Mouse (Mus musculus) megakaryocyte, adult 5-6 weeks (primary cell): ENCODE results near the gene Pole2. TPM values are rescaled to one million over a fixed set of nuclear protein-coding genes. Genes with fewer than 3 reads are reported as not detected.

Experiments used
- ATAC-seq: 2 replicates; pipeline ENCODE4 v1.8.0; 2016; ENCODE audit warnings: mild to moderate bottlenecking, inconsistent platforms; ENCODE audit not compliant: poor library complexity, severe bottlenecking
- total RNA-seq, 2 experiments: library from RNA; stranded (forward) in 1 of 2; stranded (reverse) in 1 of 2; fragments of 153-499, 151-499 nt in 1 of 2; fragments of 221-1000, 200-1000 nt in 1 of 2; gene quantifications; 2 replicates each; pipeline versions ENCODE4 v1.2.3 to v1.2.4; 2015 to 2017

Gene Pole2
- total RNA-seq (2015): 35.6 and 50.8 TPM in 2 replicates
- total RNA-seq (2017): 22.5 and 31.2 TPM in 2 replicates

DNA sequence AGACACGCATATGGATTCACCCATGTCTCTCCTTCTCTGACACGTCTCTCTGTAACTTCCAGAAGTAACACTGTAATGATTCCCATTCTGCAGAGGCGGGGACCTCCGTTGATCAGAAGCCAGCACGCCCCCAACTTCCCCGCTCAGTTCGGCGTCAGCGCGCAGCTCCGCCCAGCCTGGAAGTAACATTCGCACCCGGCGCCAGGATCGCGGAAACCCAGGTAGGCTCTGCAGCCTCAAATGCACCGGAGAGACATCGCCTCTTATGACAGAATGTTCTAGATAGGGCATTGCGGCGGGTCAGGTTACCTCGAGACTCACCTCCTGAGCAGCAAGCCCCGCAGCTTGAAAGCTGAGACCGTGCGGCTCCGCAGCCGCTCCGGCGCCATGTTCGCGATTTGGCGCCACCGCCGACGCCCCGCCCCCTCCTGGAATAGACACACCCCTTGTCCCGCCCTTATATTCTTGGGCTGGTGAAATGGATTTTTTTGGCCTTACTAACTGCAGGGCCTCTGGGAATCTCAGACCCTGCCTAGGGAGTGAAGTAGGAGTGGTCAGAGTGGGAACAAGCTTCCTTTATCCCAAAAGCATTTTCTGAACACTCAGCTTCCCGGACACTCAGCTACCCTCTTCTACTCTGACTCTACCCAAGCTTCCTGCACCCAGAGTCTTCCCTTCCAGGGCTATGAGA, at the start of gene Pole2:
Pole2 (minus strand) TSS at position 420 of the 691 bp plus-strand sequence.
- ATAC-seq: peak; percentile 95

- no peak for ATAC-seq
Measured at GRCm38 (mm10) chr12:69268956-69269355, 41.0 kb upstream of the Pole2 start.

DNA sequence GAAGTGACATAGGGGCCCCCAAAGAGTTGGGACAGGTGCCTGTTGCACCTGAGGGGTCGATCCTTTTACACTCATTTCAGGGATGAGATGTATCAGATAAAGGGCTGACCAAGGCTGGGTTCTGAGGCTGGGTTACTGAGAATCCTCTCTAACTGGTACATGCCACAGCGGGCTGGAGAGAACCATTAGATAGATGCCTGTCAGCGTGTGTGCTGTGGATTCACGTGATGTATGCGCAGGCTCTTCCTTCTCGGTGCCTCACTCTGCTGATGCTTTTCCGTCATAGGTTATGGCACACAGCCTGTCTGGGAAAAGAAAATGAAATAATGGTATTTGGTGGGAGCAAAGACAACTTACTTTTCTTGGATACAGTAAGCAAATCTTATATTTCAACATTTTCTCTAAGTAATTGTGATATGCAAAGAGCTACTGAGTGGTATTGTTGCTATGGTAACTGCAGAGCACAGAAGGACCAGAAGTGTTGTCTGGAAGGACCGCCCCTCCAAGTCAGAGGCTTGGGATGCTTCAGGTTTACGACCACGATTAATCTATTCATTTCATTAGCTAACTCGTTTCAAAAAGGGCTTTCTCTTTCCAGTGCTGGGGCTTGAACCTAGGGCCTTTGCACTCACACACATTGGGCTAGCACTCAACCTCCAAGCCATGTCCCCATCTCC, 40.1 kb upstream of the Pole2 start:
- no peak for ATAC-seq

DNA sequence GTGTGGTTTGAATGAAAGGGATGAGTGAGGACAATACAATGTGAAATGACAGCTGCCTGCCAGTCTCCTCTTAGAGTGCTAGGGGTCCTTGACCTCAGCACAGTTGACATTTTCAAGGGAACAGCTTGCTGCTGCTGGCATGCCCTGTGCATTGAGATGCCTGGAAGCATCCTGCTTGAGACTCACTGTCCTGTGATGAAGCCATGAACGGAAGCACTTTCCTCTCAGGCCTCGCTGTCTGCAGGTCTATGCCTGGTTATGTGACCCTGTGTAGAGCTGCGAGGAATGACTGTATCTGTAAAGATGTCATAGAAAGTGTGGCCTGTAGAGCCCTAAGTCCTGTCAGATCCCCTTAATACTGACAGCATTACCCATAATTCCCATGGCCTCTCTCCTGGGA, 37.0 kb upstream of the Pole2 start:
- no peak for ATAC-seq

- ATAC-seq: no peak
Measured at GRCm38 (mm10) chr12:69262251-69262650, 34.3 kb upstream of the Pole2 start.

DNA sequence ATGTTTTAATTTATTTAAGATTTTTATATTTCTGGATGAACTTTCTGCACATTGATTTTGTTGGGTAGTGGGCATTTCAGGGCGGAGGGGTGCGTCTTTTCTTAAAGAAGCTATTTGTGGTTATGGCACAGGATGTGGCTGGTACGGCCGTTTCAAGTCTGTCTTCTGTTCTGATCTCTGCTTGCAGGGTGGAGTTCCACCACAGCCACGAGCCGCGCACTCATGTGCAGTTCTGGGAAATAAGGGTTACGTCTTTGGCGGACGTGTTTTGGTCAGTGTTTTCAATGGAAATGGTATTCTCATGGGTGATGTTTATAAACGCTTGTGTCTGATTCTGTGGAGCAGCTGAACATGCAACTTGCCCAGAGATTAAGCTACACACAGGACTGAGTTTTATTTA, 29.8 kb upstream of the Pole2 start:
- ATAC-seq: peak; percentile 86

- no peak for ATAC-seq
Measured at GRCm38 (mm10) chr12:69253806-69254205, 25.8 kb upstream of the Pole2 start.

DNA sequence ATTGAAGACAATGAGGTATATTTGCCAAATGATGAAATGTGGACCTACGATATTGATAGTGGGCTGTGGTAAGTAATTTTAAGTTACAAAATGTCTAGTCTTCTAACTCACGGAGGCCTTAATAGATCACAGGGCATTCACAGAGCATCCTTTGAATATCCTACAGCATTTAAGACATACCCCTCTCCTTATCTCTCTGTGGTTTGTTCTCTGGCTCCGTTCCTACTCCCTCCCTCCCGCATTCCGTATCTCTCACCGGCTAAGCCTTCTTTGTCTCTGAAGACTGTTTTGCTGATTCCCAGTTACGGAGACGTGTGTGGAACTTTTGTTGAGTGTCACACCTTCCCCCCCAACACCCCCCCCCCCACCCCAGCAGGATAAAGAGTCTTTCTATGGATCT, 22.8 kb upstream of the Pole2 start:
- no peak for ATAC-seq

GRCm38 (mm10) chr12:69249766-69250165, 21.8 kb upstream of the Pole2 start:
- no peak for ATAC-seq

- peak; percentile 95 for ATAC-seq
Measured at GRCm38 (mm10) chr12:69241771-69242431, 13.9 kb upstream of the Pole2 start.

GRCm38 (mm10) chr12:69241405-69241770, 13.4 kb upstream of the Pole2 start:
- no peak for ATAC-seq

DNA sequence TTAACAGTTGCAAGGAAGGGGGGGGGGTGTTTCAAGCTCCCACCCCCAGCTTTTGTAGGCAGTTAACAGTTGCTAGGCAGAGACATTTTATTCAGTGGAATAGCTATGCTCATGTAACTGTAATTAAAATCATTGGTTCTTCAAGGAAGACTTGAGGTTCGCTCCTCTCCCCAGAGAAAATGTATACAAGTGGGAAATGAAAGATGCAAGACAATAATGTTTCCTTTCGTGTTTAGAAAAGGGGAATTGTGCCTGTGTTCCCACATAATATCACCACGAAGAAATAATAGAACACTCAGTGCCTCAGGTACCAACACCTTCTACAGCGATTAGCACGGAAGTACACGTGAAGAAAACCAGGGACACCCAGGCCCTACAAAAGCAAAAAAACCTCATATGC, 12.9 kb upstream of the Pole2 start, which contains the start of gene Klhdc1:
Klhdc1 (plus strand) TSS at position 301 of the 400 bp plus-strand sequence.
- no peak for ATAC-seq

DNA sequence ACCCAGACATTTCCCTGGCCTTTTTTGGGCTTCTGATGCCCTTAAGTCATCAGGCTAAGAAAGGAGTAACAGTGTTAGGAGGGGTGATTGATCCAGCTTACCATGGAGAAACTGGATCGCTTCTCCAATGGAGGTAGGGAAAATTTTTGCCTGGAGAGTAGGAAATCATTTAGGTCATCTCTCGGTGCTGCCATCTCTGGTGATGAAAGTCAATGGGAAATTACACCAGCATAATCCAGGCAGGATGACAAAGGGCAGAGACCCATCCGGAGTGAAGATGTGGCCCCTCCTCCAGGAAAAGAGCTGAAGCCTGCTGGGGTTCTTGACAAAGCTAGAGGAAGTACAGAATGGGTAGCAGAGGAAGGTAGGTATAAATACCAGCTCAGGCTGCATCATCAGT, 10.3 kb upstream of the Pole2 start:
- no peak for ATAC-seq

DNA sequence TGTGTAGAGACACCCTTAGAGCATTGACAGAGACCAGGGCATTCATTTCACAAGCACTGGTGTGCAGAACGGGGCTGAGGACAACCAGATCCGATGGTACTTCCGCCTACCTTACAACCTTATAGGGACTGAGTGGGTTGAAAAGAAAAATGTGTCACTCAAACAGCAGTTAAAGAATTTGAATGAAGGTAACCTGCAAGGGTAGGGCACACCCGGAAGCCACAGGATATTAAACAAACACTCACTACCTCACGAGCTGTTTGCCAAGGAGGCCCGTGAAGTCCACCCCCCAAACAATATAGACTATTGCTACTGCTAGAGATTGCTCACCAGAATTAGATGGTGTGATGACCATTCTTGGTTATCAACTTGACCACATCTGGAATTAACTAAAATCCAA, 7.8 kb upstream of the Pole2 start:
- no peak for ATAC-seq

DNA sequence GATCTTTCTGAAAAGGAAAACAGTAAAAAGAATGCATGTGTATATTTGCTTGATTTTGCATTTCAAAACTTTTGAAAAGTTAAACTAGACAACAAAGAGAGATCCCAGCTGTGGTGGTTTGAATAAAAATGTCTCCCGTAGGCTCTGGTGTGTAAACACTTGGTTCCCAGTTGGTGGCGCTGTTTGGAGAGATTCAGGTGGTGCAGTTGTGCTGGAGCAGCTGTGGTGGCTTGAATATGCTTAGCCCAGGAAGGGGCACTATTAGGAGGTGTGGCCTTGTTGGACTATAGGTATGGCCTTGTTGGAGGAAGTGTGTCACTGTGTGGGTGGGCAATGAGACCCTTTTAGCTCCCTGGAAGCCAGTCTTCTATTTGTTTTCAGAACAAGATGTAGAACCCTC, 1.3 kb upstream of the Pole2 start:
- ATAC-seq: 0 out of 2 replicates have a peak, but pooled peaks have one; percentile 23

- no peak for ATAC-seq
Measured at GRCm38 (mm10) chr12:69220613-69221277, 7.2 kb downstream of the Pole2 start.

- ATAC-seq: no peak
Measured at GRCm38 (mm10) chr12:69216587-69216986, 11.4 kb downstream of the Pole2 start.

- ATAC-seq: no peak
Measured at GRCm38 (mm10) chr12:69215000-69215785, 12.8 kb downstream of the Pole2 start.

DNA sequence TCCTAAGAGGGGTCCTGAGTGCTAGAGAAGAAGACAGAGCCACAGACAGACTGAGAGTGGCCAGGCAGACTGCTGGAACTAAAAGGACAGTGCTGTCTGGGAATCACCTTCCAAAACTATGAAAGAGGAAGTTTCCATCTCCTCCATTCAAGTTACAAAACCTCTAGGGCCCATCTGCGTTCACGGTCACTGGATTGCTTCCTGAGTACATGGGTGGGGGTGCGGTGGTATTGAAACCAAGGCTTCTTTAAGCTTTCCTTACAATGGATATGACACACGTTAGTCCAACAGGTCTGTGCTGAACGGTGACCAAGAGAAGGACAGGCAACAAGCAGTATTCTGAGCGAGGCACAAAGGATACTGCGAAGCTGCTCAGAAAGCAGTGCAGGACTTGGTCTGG, 13.6 kb downstream of the Pole2 start:
- peak; percentile 67 for ATAC-seq

- ATAC-seq: no peak
Measured at GRCm38 (mm10) chr12:69213186-69213777, 14.7 kb downstream of the Pole2 start.
